Mouse (Mus musculus) hindbrain, embryonic 12.5 days (tissue): Measurements from ENCODE around the gene Gm47969. TPM values are rescaled to one million over a fixed set of nuclear protein-coding genes. Genes with fewer than 3 reads are reported as not detected.
"Not testable (repeated sequence)": the region's sequence is repeated elsewhere in the genome, so short reads cannot be mapped to it uniquely, and the experiment has no call there.

Source experiments
- ATAC-seq: fragments of 200-750 bp; cut with Nextera tagmentation; 2 replicates; pipeline ENCODE4 v1.8.0; 2017; ENCODE audit warnings: moderate TSS enrichment; ENCODE audit not compliant: low FRiP score
- H3K27ac ChIP-seq: fragments of 300-500 bp; sonication (generic); 2 replicates; pipeline ENCODE4 v1.5.1; 2016; ENCODE audit warnings: mild to moderate bottlenecking
- H3K27me3 ChIP-seq: fragments of 300-500 bp; sonication (generic); 2 replicates; pipeline ENCODE4 v1.6.1; 2016; ENCODE audit warnings: mild to moderate bottlenecking
- H3K36me3 ChIP-seq: fragments of 300-500 bp; sonication (generic); 2 replicates; pipeline ENCODE4 v1.6.1; 2016; ENCODE audit warnings: mild to moderate bottlenecking
- H3K4me1 ChIP-seq: fragments of 300-500 bp; sonication (generic); 2 replicates; pipeline ENCODE4 v1.6.1; 2016
- H3K4me2 ChIP-seq: fragments of 300-500 bp; sonication (generic); replicated peaks from 2 replicates; pipeline ENCODE4 v1.6.1; 2016; ENCODE audit warnings: mild to moderate bottlenecking
- H3K4me3 ChIP-seq: fragments of 300-500 bp; sonication (generic); 2 replicates; pipeline ENCODE4 v1.5.1; 2016; ENCODE audit warnings: mild to moderate bottlenecking
- H3K9ac ChIP-seq: fragments of 300-500 bp; sonication (generic); 2 replicates; pipeline ENCODE4 v1.6.1; 2016; ENCODE audit warnings: mild to moderate bottlenecking, moderate library complexity
- H3K9me3 ChIP-seq: fragments of 300-500 bp; sonication (generic); replicated peaks from 2 replicates; pipeline ENCODE4 v1.6.1; 2016; ENCODE audit warnings: mild to moderate bottlenecking
- WGBS: fragments of 180-500 bp; shearing (Covaris S2); methylation state at CpG from one replicate; pipeline ENCODE4 v1.1.7; 2016; 5-methylcytosine and 5-hydroxymethylcytosine counted together
- polyA plus RNA-seq: library from polyadenylated mRNA; unstranded; fragments of >200 nt; fragmentation: Nextera tagmentation; extraction: Ambion mirVana; gene quantifications from 2 replicates; pipeline ENCODE4 v1.2.1, GENCODE M21; 2016

Gene Gm47969
- polyA plus RNA-seq, result not detected in 2 replicates

GRCm38 (mm10) chr1:83044882-83045427, at the start of gene Gm47969:
Gm47969 (plus strand) TSS chr1:83044932.
- ATAC-seq, result no peak
- Histone ChIP-seq H3K9me3 (no peaks in the 10 kb centered on the region), H3K4me3 (no peak within 1 kb of the TSS), H3K27ac (no peak within 1 kb of the TSS), H3K9ac (no peak within 1 kb of the TSS), H3K36me3 (no peaks in the 10 kb centered on the region), H3K4me2 (no peak within 1 kb of the TSS), H3K27me3 (no peaks in the 10 kb centered on the region), H3K4me1 (no peaks in the 10 kb centered on the region)
- 84% methylated on average over 5 of the region's 5 CpGs for WGBS

GRCm38 (mm10) chr1:83000306-83000705, 44.4 kb upstream of the Gm47969 start, which contains the start of gene Gm47959:
Gm47959 (plus strand) TSS chr1:83000548.
- not testable (repeated sequence) for H3K27ac ChIP-seq, H3K27me3 ChIP-seq, ATAC-seq, H3K9me3 ChIP-seq, H3K4me1 ChIP-seq, H3K4me3 ChIP-seq, H3K36me3 ChIP-seq, H3K4me2 ChIP-seq, H3K9ac ChIP-seq
- 96% methylated on average over 9 of the region's 9 CpGs for WGBS

- Histone ChIP-seq H3K9ac (no peak overlapping the region), H3K27ac (no peak overlapping the region), H3K27me3 (no peaks in the 10 kb centered on the region), H3K4me3 (no peak overlapping the region), H3K36me3 (no peaks in the 10 kb centered on the region), H3K4me2 (no peak overlapping the region), H3K4me1 (no peaks in the 10 kb centered on the region), H3K9me3 (no peaks in the 10 kb centered on the region)
- 85% methylated on average over 8 of the region's 8 CpGs for WGBS
- ATAC-seq, result no peak
These were observed 38.2 kb upstream of the Gm47969 start for GRCm38 (mm10) chr1:83006218-83007179.

- whole genome bisulfite sequencing, result 79% methylated on average over 6 of the region's 6 CpGs
- H3K27me3 ChIP-seq, result no peaks in the 10 kb centered on the region
- H3K27ac ChIP-seq, result no peak overlapping the region
- no peaks in the 10 kb centered on the region for H3K4me1 ChIP-seq
- no peaks in the 10 kb centered on the region for H3K9me3 ChIP-seq
- no peak overlapping the region for H3K4me3 ChIP-seq
- no peak overlapping the region for H3K9ac ChIP-seq
- no peak for ATAC-seq
- no peak overlapping the region for H3K4me2 ChIP-seq
- H3K36me3 ChIP-seq, result no peaks in the 10 kb centered on the region
These were observed 37.3 kb upstream of the Gm47969 start for GRCm38 (mm10) chr1:83007471-83007870.

GRCm38 (mm10) chr1:83014477-83014876, 30.3 kb upstream of the Gm47969 start:
- Histone ChIP-seq H3K4me2 (no peak overlapping the region), H3K27ac (no peak overlapping the region), H3K4me1 (no peaks in the 10 kb centered on the region), H3K36me3 (no peaks in the 10 kb centered on the region), H3K4me3 (no peak overlapping the region), H3K9ac (no peak overlapping the region), H3K27me3 (no peaks in the 10 kb centered on the region), H3K9me3 (no peaks in the 10 kb centered on the region)
- ATAC-seq, result no peak
- 96% methylated on average over 3 of the region's 3 CpGs for WGBS

- 77% methylated on average over 10 of the region's 10 CpGs for WGBS
- H3K36me3 ChIP-seq, result no peaks in the 10 kb centered on the region
- no peak overlapping the region for H3K9ac ChIP-seq
- ATAC-seq, result no peak
- H3K9me3 ChIP-seq, result no peaks in the 10 kb centered on the region
- H3K4me2 ChIP-seq, result no peak overlapping the region
- no peaks in the 10 kb centered on the region for H3K4me1 ChIP-seq
- no peaks in the 10 kb centered on the region for H3K27me3 ChIP-seq
- no peak overlapping the region for H3K4me3 ChIP-seq
- H3K27ac ChIP-seq, result no peak overlapping the region
These were observed 29.3 kb upstream of the Gm47969 start for GRCm38 (mm10) chr1:83015329-83015879.

GRCm38 (mm10) chr1:83016556-83016955, 28.2 kb upstream of the Gm47969 start:
- no peak for ATAC-seq

GRCm38 (mm10) chr1:83031950-83032349, 12.8 kb upstream of the Gm47969 start:
- no peak for ATAC-seq
- WGBS, result 64% methylated on average over 1 of the region's 1 CpGs
- Histone ChIP-seq H3K4me2 (no peak overlapping the region), H3K4me3 (no peak overlapping the region), H3K4me1 (no peaks in the 10 kb centered on the region), H3K27ac (no peak overlapping the region), H3K36me3 (no peaks in the 10 kb centered on the region), H3K9ac (no peak overlapping the region), H3K9me3 (no peaks in the 10 kb centered on the region), H3K27me3 (no peaks in the 10 kb centered on the region)

More at GRCm38 (mm10) chr1:83016556-83016955, 28.2 kb upstream of the Gm47969 start:
- no peaks in the 10 kb centered on the region for H3K27me3 ChIP-seq
- 80% methylated on average over 1 of the region's 1 CpGs for WGBS
- no peak overlapping the region for H3K4me2 ChIP-seq
- H3K4me3 ChIP-seq, result no peak overlapping the region
- no peaks in the 10 kb centered on the region for H3K36me3 ChIP-seq
- no peak overlapping the region for H3K9ac ChIP-seq
- H3K27ac ChIP-seq, result no peak overlapping the region
- H3K9me3 ChIP-seq, result no peaks in the 10 kb centered on the region
- H3K4me1 ChIP-seq, result no peaks in the 10 kb centered on the region

GRCm38 (mm10) chr1:83032508-83032907, 12.2 kb upstream of the Gm47969 start:
- Histone ChIP-seq H3K9ac (no peak overlapping the region), H3K4me2 (no peak overlapping the region), H3K36me3 (no peaks in the 10 kb centered on the region), H3K4me1 (no peaks in the 10 kb centered on the region), H3K27me3 (no peaks in the 10 kb centered on the region), H3K27ac (no peak overlapping the region), H3K4me3 (no peak overlapping the region), H3K9me3 (no peaks in the 10 kb centered on the region)
- 90% methylated on average over 6 of the region's 6 CpGs for WGBS
- ATAC-seq, result no peak

GRCm38 (mm10) chr1:83034509-83034908, 10.2 kb upstream of the Gm47969 start:
- ATAC-seq, result no peak
- 77% methylated on average over 5 of the region's 5 CpGs for WGBS
- Histone ChIP-seq H3K36me3 (no peaks in the 10 kb centered on the region), H3K27me3 (no peaks in the 10 kb centered on the region), H3K27ac (no peak overlapping the region), H3K9ac (no peak overlapping the region), H3K4me2 (no peak overlapping the region), H3K4me1 (peaks cover 5% of the 10 kb centered on the region; the same call in 1 of the 2 replicates), H3K9me3 (no peaks in the 10 kb centered on the region), H3K4me3 (no peak overlapping the region)

GRCm38 (mm10) chr1:83036892-83037667, 7.7 kb upstream of the Gm47969 start:
- Histone ChIP-seq H3K36me3 (no peaks in the 10 kb centered on the region), H3K9ac (no peak overlapping the region), H3K4me1 (peaks cover 5% of the 10 kb centered on the region; the same call in 1 of the 2 replicates), H3K27me3 (no peaks in the 10 kb centered on the region), H3K9me3 (no peaks in the 10 kb centered on the region), H3K27ac (no peak overlapping the region), H3K4me2 (no peak overlapping the region), H3K4me3 (no peak overlapping the region)
- no peak for ATAC-seq
- 67% methylated on average over 11 of the region's 11 CpGs for WGBS
